Mouse (Mus musculus) MEL (cell line): ENCODE measurements around the gene Ubl3.

ENCODE experiments used
- BHLHE40 ChIP-seq: IDR thresholded peaks from 2 replicates; pipeline ENCODE4 v1.6.1; 2012; ENCODE audit warnings: low read depth, mild to moderate bottlenecking, inconsistent platforms, low read length, improper control_type of control experiment, borderline replicate concordance
- CTCF ChIP-seq, 3 experiments: IDR thresholded peaks in 2 of 3; conservative IDR thresholded peaks in 1 of 3; 2 replicates each; pipeline ENCODE4 v1.5.1; 2011 to 2012; ENCODE audit warnings: low read length in 3 of 3, low read depth in 2 of 3, mild to moderate bottlenecking in 2 of 3, improper control_type of control experiment in 1 of 3, inconsistent platforms in 1 of 3, mixed read lengths in 1 of 3, moderate library complexity in 1 of 3; ENCODE audit not compliant: control insufficient read depth in 1 of 3, insufficient read depth in 1 of 3, poor library complexity in 1 of 3, severe bottlenecking in 1 of 3
- EP300 ChIP-seq, 2 experiments: IDR thresholded peaks; 2 replicates each; pipeline ENCODE4 v1.6.1; 2011; ENCODE audit warnings: improper control_type of control experiment in 2 of 2, low read length in 2 of 2, low read depth in 1 of 2, mild to moderate bottlenecking in 1 of 2
- POLR2A ChIP-seq, 2 experiments: IDR thresholded peaks; 2 replicates each; pipeline ENCODE4 v1.6.1; 2011 to 2012; ENCODE audit warnings: low read length in 2 of 2, mild to moderate bottlenecking in 2 of 2, control low read depth in 1 of 2, improper control_type of control experiment in 1 of 2, low read depth in 1 of 2, moderate library complexity in 1 of 2; ENCODE audit not compliant: control insufficient read depth in 1 of 2, insufficient read depth in 1 of 2, poor library complexity in 1 of 2
- TAL1 ChIP-seq: IDR thresholded peaks from 2 replicates; pipeline ENCODE4 v1.6.1; 2012; ENCODE audit warnings: mild to moderate bottlenecking, inconsistent platforms, low read length, moderate library complexity, mixed read lengths
- UBTF ChIP-seq: IDR thresholded peaks from 2 replicates; pipeline ENCODE4 v1.6.1; 2012; ENCODE audit warnings: low read depth, mild to moderate bottlenecking, inconsistent platforms, low read length, improper control_type of control experiment, moderate library complexity, borderline replicate concordance; ENCODE audit not compliant: insufficient read depth
- USF2 ChIP-seq, 2 experiments: IDR thresholded peaks; 2 replicates each; pipeline ENCODE4 v1.6.1; 2011 to 2012; ENCODE audit warnings: improper control_type of control experiment in 2 of 2, low read length in 2 of 2, borderline replicate concordance in 1 of 2, inconsistent platforms in 1 of 2, low read depth in 1 of 2, mild to moderate bottlenecking in 1 of 2; ENCODE audit not compliant: insufficient read depth in 1 of 2
- ZMIZ1 ChIP-seq: IDR thresholded peaks from 2 replicates; pipeline ENCODE4 v1.6.1; 2012; ENCODE audit warnings: low read depth, mild to moderate bottlenecking, inconsistent platforms, low read length, improper control_type of control experiment, moderate library complexity

DNA sequence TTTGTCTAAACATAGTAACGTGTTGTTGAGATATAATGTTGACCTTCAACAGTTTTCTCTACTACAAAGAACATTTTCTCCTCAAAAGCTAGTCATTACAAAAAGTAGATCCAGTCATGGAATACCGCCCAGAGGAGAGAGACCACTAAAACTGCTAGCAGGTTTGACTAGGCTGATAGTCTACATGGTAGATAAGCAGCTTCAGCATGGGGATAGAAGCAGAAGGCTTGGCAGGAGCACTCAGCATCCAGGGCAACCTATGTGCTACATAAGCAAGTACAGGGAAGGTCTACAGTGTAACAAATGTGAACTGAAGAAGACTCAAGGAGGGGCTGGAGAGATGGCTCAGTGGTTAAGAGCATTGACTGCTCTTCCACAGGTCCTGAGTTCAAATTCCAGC lies 7.9 kb downstream of the Ubl3 start:
- TF ChIP-seq BHLHE40 (no peak), ZMIZ1 (no peak), UBTF (no peak), POLR2A (IDR thresholded peaks at IDR 0.05; ENCODE audit: control insufficient read depth in 1 of 2, insufficient read depth in 1 of 2, low read depth in 1 of 2, low read length in 2 of 2, poor library complexity in 1 of 2) (no peak), EP300 (IDR thresholded peaks at IDR 0.05; ENCODE audit: low read depth in 1 of 2, low read length in 2 of 2) (no peak), TAL1 (no peak), CTCF (IDR thresholded peaks at IDR 0.05 in 2 of 3, conservative IDR thresholded peaks at IDR 0.05 in 1 of 3; ENCODE audit: control insufficient read depth in 1 of 3, insufficient read depth in 1 of 3, low read depth in 2 of 3, low read length in 3 of 3, poor library complexity in 1 of 3, severe bottlenecking in 1 of 3) (no peak), USF2 (IDR thresholded peaks at IDR 0.05; ENCODE audit: borderline replicate concordance in 1 of 2, insufficient read depth in 1 of 2, low read depth in 1 of 2, low read length in 2 of 2) (no peak)
